Mouse (Mus musculus): ENCODE data around the gene Klk9.

Klk9 gene

DNA sequence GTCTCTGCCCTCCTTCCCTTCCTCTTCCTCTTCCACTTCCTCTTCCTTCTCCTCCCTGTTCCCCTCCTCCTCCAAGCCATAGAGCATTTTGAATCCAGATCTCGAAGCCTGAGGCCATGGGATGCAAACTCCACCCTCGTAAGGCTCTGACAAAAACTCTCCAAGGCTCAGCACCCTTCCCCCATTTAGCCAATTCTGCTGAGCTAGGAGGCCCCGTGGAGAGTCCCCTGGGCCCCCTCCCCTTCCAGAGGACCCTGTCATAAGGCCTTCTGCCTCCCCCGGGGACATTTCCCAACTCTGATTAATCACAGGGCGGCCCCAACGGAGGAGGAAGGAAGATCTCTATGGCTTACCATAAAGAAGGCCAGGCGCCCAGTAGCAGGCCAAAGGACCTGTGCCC lies at the start of gene Klk9:
Gene Klk9, plus strand, starts transcription at position 301 of the 400 bp plus-strand sequence.
- no peak for DNase-seq

DNA sequence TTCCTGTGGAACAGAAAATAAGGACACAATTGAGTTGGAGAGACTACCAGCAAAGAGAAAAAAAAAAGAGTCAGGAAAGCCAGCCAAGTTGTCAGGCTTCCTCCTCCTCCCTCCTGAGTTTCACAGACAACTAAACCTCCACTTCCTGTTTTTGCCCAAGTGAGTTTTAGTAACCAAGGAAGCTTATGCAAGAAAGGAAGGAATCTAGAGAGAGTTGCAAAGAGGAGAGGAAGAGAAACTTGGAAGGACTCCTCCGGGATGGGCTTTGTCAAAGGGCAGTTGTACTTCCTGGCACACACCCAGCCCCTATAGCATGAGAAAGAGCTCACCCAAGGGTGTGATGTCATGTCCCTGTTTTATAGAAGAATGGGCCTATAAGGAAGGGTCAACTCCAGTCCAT lies 43.9 kb upstream of the Klk9 start:
- no peak for DNase-seq

DNA sequence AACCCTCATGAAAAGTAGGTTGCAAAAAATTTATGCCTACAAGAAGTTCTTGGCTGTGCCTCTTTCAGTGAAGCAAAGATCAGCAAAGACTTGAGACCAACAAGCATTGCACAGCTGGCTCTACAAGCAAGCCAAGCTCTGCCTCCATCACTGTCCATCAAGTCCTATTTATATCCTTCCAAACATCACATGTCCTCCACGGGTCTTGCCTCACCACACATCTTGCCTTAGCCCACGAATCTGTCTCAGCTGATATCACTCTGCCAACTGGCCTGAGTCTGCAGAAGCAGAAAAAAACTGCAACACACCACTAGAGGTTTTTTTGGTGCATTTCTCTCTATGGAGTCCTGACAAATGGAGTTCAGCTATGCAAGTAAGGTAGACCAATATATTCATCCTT lies 38.9 kb upstream of the Klk9 start:
- DNase-seq, result no peak

DNA sequence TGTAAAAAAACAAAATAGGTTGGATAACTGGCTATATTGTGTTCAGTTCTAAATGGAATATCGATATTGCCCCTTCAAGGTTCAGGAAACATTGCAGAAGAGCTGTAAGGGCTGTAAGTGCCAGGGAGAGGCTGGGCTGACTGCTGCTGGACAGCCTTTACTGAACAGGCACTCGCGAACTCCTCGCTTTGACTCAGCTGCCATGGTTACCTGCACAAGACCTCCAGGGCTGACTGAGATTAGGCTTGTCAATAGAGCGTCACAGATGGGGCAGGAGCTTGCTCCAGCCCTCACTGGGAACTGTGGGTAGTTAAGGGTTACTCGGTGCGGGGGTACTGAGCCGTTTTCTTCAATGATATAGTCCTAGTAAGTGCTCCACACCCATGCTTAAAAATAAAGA lies 25.2 kb upstream of the Klk9 start:
- DNase-seq, result no peak

DNA sequence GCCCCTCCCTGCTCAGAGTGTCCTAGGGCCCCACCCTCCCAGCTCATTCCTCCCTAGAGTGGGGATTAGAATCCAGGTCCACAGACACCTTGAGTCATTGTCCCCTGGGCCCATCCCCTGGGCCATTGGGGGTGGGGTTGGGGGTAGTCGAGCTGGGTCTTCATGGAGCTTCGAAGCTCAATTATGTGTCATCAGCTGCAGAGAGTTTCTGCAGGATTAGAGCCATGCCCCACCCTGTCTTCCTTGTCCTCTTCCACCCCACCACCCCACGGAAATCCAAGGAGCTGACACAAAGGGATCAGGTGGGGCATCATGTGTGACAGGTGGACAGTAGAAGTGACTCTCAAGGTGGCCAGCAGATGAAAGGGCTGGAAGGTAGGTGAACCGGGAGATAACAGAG lies 23.1 kb upstream of the Klk9 start, which contains the start of gene Klk12:
Gene Klk12, plus strand, starts transcription at position 301 of the 400 bp plus-strand sequence.
- DNase-seq, result no peak

DNA sequence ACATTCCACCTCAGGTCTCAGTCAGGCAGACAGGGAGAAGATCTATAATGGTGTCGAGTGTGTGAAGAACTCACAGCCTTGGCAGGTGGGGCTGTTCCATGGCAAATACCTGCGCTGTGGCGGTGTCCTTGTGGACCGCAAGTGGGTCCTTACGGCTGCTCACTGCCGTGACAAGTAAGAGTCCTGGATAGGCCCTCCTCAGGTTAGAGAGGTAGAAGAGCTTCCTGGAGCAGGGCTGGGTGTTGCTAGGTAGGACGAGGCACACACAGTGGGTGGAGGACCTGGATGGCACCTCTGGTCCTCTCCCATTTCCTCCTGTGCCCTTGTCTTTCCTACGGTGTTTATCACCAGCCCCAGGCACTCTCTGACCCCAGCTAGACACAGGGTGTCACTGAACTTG lies 22.1 kb upstream of the Klk9 start:
- DNase-seq, result no peak

DNA sequence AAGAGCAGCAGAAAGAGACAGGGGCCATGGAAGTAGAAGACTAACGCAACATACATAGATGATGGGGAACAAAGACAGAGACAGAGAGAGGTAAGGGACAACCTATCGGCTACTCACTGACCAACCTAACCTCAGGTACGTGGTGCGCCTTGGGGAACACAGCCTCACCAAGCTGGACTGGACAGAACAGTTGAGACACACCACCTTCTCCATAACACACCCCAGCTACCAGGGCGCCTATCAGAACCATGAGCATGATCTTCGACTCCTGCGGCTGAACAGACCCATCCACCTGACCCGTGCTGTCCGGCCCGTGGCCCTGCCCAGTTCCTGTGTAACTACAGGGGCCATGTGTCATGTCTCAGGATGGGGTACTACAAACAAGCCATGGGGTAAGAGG lies 21.0 kb upstream of the Klk9 start:
- peak; percentile 1 for DNase-seq

DNA sequence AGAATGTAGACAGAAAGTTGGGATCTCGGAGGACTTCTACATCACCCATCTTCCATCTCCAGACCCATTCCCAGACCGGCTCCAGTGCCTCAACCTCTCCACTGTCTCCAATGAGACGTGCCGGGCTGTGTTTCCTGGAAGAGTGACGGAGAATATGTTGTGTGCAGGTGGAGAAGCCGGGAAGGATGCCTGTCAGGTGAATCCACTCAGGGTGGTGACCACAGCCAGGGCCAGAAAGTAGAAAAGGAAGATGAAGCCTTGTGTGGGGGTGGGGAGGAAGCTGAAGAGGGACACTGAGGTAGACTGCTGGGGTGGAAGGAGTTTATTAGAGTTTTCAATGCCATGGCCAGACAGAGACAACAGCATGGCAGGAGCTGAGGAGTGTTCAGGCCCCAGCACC lies 19.8 kb upstream of the Klk9 start:
- peak; percentile 1 for DNase-seq

DNA sequence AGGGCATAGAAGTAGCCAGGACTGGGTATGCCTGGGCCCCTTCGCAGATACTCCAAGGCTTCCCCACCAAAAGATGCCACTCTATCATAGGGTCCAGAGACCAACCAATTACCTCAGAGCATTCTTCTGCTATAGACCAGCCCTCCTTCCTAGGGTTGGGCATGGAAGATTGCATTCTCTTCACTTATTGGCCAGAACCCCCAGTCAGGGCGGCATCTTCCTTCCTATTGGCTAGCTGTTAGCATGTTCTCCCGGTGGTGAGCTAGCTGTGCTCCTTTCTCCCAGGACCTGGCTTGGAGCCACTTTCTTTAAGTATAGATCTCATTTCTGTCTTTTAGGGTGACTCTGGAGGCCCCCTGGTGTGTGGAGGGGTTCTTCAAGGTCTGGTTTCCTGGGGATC lies 18.8 kb upstream of the Klk9 start:
- DNase-seq, result peak; percentile 1

DNA sequence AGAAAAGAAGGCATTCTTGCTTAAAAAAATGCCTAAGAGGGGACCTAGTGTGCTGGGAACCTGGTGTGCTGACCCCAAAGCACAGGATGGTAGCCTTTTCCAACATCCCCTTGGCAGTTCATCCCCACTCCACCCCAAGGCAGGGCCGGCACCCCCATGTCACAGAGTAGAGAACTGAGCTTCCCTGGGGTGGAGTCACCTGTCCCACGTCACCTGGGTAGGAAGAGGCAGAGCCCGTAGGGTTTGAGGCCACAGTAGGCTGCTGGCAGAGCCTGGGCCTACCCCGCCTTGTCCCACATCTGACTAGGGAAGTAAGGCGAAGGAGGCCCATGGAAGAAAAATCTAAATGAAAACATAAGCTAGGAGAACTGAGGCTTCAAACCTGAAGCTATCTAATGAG lies 17.3 kb upstream of the Klk9 start, which contains the start of gene Klk11:
Gene Klk11, plus strand, starts transcription at position 241 of the 400 bp plus-strand sequence.
- DNase-seq, result peak; percentile 1

DNA sequence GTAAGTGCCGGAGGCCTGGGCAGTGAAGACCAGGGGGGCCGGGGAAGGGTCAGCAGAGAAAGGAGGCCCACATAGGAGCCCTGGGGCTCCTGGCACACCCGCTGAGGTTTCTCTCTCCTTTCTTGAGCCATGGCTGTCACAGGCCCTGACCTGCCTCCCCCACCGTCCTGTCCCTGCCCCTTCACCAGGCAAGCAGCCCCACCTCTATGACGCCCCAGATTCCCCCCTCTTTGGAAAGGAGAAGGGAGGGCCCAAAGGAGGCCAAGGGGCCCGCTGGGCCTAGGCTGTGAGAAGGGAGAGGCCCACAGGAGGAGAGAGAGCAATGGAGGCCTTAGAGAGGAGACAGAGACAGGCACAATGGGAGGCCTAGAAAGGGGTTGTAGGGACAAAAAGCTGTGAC lies 16.9 kb upstream of the Klk9 start:
- peak; percentile 2 for DNase-seq

DNA sequence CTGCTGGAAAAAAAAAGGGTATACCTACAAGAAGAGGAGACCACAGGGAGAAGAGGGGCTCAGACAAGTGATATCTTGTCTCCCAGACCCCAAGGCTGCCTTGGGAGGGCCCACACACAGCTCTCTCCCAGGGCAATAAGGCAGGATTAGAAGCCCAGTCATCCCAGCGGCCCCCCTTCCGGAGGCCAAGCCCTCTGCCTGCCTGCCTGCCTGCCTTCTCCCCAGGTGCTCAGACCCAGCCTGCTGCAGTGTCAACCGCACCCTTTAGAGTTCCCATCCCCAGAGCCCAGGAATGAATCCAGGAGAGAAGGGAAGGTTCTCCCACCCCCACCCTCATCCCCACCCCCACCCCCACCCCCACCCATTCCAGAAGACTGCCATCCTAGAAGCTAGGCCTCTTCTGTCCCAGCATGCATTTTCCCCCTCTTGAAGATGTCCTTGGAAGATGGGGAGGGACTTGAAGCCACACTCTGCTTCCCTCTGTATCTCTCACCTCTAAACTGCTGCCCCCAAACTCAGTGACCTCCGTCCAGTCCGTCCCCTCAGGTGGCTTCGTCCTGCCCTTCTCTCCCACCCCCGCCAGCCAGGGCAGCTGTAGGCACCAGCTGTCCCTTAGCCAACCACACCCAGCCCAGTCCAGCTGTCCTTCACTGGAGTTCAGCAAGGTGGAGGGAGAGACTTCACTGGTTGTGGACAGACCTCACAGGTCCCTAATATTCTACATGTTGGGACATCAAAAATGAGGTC lies 16.2 kb upstream of the Klk9 start:
- DNase-seq, result peak; percentile 1

DNA sequence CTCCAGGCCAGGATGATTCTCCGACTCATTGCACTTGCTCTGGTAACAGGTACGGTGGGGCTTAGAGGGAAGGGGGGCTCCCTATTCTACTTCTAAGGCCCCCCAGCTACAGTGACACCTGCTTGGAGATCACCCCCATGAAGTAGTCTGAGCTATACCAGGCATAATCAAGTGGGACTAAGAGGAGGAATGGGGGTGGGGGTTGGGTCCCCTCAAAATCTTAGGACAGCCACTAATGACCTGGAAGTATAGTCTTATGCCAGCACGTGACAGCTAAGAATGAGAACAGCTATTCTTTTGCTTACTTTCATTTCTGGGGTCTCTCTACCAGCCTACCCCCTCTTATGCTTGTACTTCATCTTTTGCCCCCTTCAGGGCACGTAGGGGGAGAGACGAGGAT lies 15.2 kb upstream of the Klk9 start:
- peak; percentile 1 for DNase-seq

DNA sequence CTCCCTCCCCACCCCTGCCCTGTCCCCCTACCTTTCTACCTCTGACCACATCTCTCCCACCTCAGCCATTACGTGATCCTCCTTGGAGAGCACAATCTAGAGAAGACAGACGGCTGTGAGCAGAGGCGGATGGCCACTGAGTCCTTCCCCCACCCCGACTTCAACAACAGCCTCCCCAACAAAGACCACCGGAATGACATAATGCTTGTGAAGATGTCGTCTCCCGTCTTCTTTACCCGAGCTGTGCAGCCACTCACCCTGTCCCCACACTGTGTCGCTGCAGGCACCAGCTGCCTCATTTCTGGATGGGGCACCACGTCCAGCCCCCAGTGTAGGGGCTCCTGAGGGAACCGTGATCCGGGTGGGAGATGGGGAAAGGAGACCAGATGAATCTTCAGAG lies 14.3 kb upstream of the Klk9 start:
- peak; percentile 1 for DNase-seq

DNA sequence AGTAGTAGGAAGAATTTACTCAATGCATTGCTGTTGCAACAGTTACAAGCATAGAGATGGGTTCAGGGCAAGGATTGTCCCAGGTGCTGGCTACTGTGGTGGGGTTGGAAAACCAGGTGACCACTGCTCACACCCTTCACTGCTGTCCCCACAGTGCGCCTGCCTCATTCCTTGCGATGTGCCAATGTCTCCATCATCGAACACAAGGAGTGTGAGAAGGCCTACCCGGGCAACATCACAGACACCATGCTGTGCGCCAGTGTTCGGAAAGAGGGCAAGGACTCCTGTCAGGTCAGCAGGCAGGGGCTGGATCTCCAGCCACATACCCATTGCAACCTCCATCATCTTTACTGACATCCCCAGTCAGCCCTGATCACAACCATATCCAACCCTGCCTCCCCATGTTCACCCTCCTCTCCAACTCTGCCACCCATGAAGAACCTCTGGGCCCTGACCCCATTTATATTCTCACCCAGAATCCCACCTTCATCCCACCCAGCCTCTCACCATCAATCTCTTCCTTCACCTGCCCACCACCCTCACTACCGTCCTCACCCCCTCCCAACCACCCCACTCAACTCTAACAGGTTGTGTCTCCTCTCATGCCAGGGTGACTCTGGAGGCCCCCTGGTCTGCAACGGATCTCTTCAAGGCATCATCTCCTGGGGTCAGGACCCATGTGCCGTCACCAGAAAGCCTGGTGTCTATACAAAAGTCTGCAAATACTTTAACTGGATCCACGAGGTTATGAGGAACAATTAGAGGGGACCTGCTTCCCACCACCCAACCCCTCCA lies 13.3 kb upstream of the Klk9 start:
- peak; percentile 1 for DNase-seq

DNA sequence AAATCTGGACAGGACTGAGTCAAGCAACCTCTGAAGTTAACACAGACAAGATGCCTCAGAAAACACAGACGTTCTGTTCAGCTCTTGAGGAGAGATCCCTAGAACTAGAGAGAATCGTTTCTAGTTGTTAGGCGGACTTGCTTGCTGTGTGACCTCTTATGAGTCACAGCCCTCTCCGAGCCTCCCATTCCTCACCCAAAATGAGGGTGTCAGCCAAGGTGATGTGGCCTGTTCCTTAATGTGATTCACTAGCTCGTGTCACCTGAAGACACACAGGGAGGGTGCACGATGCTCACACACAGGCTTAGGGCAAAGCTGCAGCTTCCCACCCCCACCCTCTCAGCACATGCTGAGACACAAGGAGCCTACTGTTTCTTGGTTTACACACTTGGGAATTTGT lies 11.4 kb upstream of the Klk9 start:
- no peak for DNase-seq

DNA sequence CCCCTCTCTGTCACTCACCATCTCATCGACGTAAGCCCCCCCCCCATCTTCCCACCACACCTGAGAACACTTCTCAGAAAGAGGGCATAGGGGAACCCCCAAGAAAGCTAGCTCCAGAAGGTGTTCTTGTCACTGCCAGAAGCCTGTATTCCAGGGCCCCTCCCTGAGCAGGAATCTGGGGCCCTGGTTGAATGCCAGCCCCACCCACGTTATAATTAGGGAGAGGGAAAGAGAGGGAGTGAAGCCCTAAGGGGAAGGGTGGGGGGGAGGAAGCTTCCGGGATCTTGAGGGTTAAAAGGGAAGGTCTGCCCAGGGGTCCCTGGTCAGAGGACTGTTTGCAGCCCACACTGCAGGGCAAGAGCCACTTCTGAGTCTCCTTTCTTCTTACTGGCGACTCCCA lies 10.9 kb upstream of the Klk9 start, which contains the start of gene Klk10:
Gene Klk10, plus strand, starts transcription at position 290 of the 400 bp plus-strand sequence.
- DNase-seq, result no peak

DNA sequence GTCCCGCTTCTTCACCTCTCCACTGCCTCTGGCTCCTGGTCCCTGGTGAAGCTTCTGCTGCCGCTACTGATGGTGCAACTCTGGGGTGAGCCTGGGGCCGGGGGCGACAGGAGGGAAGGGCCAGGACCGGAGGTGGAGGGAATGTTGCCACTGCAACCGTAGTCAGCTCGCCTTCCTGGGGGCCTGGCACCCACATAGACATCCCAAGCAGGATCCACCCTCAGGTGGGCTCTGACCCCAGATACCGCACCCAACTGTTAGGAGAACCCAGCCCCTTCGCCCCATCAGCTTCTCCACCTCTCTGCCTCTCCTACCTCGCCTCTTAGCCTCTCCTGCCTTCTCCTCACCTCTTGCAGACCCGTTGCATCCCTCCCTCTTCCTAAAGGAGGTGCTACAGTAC lies 10.2 kb upstream of the Klk9 start:
- DNase-seq, result no peak

DNA sequence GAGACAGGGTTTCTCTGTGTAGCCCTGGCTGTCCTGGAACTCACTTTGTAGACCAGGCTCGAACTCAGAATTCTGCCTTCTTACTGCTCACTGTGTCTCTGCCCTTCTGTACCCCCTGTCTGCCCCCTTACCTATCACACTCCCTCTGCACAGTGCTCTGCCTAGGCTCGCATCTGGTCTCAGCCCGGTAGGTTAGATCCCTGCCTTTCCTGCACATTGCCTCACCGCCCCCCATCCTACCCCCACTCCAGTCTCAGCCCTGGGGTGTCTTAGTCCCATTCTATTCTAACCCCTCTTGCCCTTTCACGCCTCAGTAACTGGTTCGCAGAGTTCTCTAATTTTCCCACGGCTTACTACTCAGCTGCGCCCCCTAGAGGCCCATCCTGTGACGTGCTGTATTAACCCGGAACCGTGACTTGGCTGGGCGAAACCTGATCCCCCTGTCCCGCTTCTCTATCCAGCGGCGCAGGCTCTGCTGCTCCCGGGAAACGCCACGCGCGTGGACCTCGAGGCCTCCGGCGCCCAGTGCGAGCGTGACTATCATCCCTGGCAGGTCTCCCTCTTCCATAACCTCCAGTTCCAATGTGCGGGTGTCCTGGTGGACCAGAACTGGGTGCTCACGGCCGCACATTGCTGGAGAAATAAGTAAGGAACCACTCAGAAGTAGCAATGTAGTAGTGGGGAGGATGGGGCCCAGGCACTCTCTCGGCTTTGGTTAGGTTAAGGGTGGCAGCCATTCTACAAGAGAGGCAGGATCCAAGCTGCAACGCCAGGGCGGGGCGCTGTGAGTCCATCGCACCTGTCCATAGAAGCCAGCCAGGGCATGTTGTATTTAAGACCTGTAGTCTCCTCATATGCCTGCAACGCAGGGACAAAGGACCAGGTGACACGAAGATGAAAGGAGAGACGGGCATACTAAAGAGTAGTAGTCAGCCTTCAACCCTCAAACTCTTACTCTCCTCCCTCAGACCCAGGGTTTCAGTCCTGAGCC lies 9.1 kb upstream of the Klk9 start:
- peak; percentile 68 for DNase-seq

DNA sequence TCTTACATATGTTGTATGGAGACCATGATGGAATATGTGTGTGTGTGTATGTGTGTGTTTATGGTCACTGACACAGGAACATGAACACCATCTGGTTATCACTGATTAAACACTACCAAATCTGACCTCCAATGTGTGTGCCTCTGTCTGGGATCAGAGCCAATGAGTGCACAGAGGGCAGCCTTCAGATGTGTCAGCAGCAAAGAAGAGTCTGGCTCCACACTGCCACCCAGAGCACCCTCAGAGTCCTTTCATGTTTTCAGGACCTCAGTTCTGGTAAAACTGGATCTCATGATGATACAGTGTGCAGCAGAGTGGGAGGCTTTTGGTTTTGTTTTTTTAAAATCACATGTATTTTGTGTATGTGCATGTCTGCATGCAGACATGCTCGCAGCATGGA lies 6.4 kb upstream of the Klk9 start:
- DNase-seq, result no peak

DNA sequence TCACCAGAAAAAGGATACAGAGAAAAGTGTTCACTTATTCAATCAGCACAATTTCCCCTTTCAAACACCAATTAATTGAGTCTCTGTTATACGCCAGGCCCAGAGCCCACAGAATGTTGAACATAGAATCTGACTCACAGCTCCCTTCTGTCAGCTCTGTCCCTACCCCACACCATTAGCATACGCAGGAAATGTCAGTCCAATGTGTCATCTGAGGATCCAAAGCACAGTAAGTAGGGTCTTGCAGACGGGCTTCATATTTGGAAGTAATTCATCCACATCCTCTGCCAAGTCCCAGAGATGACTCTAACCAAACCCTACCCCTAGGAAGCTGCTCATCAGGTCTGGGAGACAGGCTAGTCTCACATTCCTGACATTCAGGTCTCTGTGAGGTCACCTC lies 3.6 kb upstream of the Klk9 start:
- no peak for DNase-seq

DNA sequence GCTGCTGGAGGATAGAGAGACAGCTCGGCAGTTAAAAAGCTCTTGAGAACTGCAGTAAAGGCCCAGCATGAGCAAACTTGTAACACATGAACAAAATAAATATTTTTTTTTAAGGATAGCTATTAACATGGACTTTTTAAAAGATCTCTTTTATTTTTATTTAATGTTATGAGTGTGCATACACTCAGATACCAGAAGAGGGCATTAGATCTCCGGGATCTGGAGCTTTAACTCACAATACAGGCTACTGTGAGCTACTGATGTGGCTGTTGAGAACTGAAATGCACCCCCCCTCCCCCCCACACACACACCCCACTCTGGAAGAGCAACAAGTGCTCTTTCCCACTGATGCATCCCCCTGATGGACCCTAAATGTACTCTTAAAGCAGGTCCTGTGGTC lies 2.4 kb upstream of the Klk9 start:
- no peak for DNase-seq

DNA sequence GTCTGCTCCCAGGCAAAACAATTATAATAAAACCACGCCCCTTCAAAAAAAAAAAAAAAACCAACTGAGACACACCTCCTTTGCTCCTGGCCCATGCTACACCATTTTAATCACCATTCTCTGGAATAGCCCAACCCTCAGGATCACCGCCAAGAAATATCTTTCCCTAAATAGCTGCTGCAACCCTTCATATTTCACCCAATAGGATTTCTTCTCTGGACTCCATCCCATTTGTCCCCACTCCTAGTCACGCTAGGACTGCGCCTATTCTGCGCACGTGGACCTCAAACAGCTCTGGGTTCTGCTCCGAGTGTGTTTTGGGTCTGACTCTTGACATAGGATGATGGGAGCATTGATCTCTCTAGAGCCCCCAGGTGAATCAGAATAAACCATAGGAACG lies 4.7 kb downstream of the Klk9 start:
- no peak for DNase-seq

Measured in thymus, postnatal 14 days (tissue).